Mouse (Mus musculus): ENCODE measurements at regions not wholly inside any gene's neighbourhood (a gene's known extent, or its start where the extent isn't known, plus 50 kb on each side); places are given as distances from the start of the nearest gene placed in this dataset.

DNA sequence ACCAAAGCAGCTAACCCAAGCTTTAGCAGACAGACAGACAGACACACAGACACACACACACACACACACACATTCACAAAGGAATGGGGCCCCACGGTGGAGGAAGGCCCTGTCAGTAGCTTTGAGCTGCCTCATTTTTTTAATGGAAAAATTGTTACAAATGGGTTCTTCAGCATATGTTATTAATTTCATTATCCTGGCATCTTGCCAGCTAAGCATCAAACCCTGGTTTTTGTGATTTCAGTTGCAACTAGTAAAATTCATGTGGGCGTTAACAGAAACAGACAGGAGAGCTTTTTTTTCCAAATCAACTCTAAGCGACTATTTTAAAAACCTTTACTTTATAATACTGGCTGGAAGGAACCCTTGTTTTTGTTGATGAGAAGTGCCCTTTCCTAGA lies 138.4 kb upstream of the Eya4 start:
- WGBS: 71% methylated on average over 3 of the region's 3 CpGs
- peak; percentile 15 for DNase-seq (ENCODE audit: low spot score)
- Histone ChIP-seq H3K27ac (ENCODE audit: low read depth, low read length) (no peak overlapping the region), H3K4me2 (replicated peaks; ENCODE audit: low read depth, low read length) (no peak overlapping the region), H3K36me3 (ENCODE audit: control insufficient read depth, insufficient read depth, low read length) (no peaks in the 10 kb centered on the region), H3K4me1 (replicated peaks; ENCODE audit: control insufficient read depth, insufficient read depth, low read length) (no peaks in the 10 kb centered on the region), H3K9me3 (ENCODE audit: control insufficient read depth, low read length) (no peaks in the 10 kb centered on the region), H3K4me3 (ENCODE audit: low read depth, low read length) (no peak overlapping the region), H3K9ac (ENCODE audit: low read depth, low read length) (no peak overlapping the region), H3K27me3 (ENCODE audit: control insufficient read depth, insufficient read depth, low read length) (no peaks in the 10 kb centered on the region)
- no peak for ATAC-seq (ENCODE audit: low FRiP score)

DNA sequence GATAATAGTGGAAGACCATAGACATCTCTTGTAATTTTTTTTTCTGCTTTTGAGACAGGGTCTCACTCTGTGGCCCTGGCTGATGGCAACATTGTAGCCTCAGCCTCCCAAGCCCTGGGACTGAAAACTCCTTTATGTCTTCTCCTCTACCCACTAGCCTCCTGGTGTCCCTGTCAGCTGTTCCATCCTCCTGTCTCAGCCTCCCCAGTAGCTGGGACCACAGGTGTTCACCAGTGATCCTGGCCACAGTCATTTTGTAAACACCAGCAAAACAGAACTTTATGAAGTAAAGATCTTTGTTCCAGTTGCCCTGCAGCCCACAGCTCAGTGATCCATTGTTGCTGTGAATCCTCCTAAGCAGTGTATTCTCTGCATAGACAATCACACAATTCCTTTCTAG lies 129.9 kb upstream of the Eya4 start:
- Histone ChIP-seq H3K4me2 (replicated peaks; ENCODE audit: low read depth, low read length) (no peak overlapping the region), H3K27ac (ENCODE audit: low read depth, low read length) (no peak overlapping the region), H3K9ac (ENCODE audit: low read depth, low read length) (no peak overlapping the region), H3K27me3 (ENCODE audit: control insufficient read depth, insufficient read depth, low read length) (no peaks in the 10 kb centered on the region), H3K36me3 (ENCODE audit: control insufficient read depth, insufficient read depth, low read length) (no peaks in the 10 kb centered on the region), H3K9me3 (ENCODE audit: control insufficient read depth, low read length) (no peaks in the 10 kb centered on the region), H3K4me3 (ENCODE audit: low read depth, low read length) (no peak overlapping the region), H3K4me1 (replicated peaks; ENCODE audit: control insufficient read depth, insufficient read depth, low read length) (no peaks in the 10 kb centered on the region)
- ATAC-seq (ENCODE audit: low FRiP score): no peak
- no peak for DNase-seq (ENCODE audit: low spot score)

DNA sequence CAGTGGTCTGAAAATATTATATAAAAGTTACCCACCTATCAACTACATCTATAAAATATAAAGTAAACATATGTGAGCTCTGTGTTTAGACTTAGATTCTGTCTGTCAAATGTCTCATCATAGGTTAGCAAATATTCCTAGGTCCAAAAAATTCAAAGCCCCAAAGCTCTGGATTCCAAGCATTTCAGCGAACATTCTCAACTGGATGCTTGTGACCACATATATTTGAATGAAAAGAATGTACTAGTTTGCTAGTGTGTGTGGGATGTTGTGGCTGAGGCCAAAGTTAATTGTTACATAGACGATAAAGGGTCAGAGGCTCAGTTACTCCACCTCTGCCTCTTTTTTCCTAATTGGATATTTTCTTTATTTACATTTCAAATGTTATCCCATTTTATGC lies 128.3 kb upstream of the Eya4 start:
- no peak for ATAC-seq (ENCODE audit: low FRiP score)
- H3K4me2 ChIP-seq (replicated peaks; ENCODE audit: low read depth, low read length): no peak overlapping the region
- no peak overlapping the region for H3K4me3 ChIP-seq (ENCODE audit: low read depth, low read length)
- DNase-seq (ENCODE audit: low spot score): no peak
- 92% methylated on average over 2 of the region's 2 CpGs for WGBS
- no peaks in the 10 kb centered on the region for H3K9me3 ChIP-seq (ENCODE audit: control insufficient read depth, low read length)
- H3K4me1 ChIP-seq (replicated peaks; ENCODE audit: control insufficient read depth, insufficient read depth, low read length): no peaks in the 10 kb centered on the region
- no peak overlapping the region for H3K9ac ChIP-seq (ENCODE audit: low read depth, low read length)
- H3K27ac ChIP-seq (ENCODE audit: low read depth, low read length): no peak overlapping the region
- no peaks in the 10 kb centered on the region for H3K36me3 ChIP-seq (ENCODE audit: control insufficient read depth, insufficient read depth, low read length)
- no peaks in the 10 kb centered on the region for H3K27me3 ChIP-seq (ENCODE audit: control insufficient read depth, insufficient read depth, low read length)

DNA sequence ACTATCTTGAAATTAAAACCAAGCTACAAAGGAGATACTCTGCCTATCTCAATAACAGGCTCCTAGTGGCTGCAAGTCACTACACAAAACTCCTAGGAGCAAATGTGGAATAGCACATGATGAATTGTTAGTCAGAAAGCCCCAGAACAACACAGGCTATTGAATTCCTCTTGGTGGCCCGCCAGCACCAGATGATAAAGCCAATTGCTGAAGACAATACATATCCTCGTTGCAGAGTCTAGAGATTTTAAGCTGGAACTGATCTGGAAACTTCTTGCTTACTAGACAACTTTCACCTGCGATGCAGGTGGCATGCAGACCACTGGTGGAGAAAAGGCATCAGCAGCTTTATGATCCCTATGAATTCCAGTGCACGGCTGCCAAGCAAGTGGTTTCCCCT lies 126.5 kb upstream of the Eya4 start:
- Histone ChIP-seq H3K4me2 (replicated peaks; ENCODE audit: low read depth, low read length) (no peak overlapping the region), H3K27ac (ENCODE audit: low read depth, low read length) (no peak overlapping the region), H3K27me3 (ENCODE audit: control insufficient read depth, insufficient read depth, low read length) (no peaks in the 10 kb centered on the region), H3K36me3 (ENCODE audit: control insufficient read depth, insufficient read depth, low read length) (no peaks in the 10 kb centered on the region), H3K4me1 (replicated peaks; ENCODE audit: control insufficient read depth, insufficient read depth, low read length) (no peaks in the 10 kb centered on the region), H3K9me3 (ENCODE audit: control insufficient read depth, low read length) (no peaks in the 10 kb centered on the region), H3K4me3 (ENCODE audit: low read depth, low read length) (no peak overlapping the region), H3K9ac (ENCODE audit: low read depth, low read length) (no peak overlapping the region)
- DNase-seq (ENCODE audit: low spot score) (no peak), ATAC-seq (ENCODE audit: low FRiP score) (no peak)
- WGBS: 83% methylated on average over 4 of the region's 4 CpGs

DNA sequence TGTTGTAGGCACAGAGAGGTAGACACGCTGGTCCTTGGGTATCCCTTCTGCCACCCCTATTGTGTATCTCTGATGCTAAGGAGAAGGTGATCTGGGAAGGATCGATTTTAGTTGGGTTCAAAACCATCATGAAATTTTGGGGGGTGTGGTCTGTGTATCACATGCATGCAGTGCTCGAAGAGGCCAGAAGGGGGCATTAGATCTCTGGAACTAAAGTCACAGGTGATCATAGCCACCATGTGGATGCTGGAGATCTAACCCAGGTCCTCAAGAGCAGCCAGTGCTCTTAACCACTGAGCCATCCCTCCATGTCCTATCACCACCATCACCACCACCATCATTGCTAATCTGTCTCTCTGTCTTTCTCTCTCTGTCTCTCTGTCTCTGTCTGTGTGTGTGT lies 100.4 kb upstream of the Eya4 start:
- 87% methylated on average over 3 of the region's 3 CpGs for WGBS
- ATAC-seq (ENCODE audit: low FRiP score) (no peak), DNase-seq (ENCODE audit: low spot score) (no peak)
- no peaks in the 10 kb centered on the region for H3K9me3 ChIP-seq (ENCODE audit: control insufficient read depth, low read length)
- H3K4me1 ChIP-seq (replicated peaks; ENCODE audit: control insufficient read depth, insufficient read depth, low read length): no peaks in the 10 kb centered on the region
- H3K36me3 ChIP-seq (ENCODE audit: control insufficient read depth, insufficient read depth, low read length): no peaks in the 10 kb centered on the region
- H3K9ac ChIP-seq (ENCODE audit: low read depth, low read length): no peak overlapping the region
- H3K4me2 ChIP-seq (replicated peaks; ENCODE audit: low read depth, low read length): no peak overlapping the region
- no peaks in the 10 kb centered on the region for H3K27me3 ChIP-seq (ENCODE audit: control insufficient read depth, insufficient read depth, low read length)
- no peak overlapping the region for H3K4me3 ChIP-seq (ENCODE audit: low read depth, low read length)
- H3K27ac ChIP-seq (ENCODE audit: low read depth, low read length): no peak overlapping the region

DNA sequence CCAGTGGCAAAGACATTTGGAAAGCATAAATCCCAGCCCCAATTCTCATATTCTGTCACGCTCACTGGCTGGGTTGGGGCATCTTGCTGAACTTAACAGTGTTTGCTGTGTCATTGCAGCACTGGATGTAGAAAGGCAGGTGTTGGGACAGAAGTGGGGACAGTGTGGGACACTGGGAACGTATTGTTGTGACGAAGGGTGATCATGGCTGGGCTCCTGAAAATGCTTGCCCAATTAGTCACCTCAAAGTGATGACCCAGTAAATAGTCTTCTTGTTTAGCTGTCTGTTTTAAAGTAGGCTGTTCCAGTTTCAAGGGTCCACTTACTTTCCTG lies 100.0 kb upstream of the Eya4 start:
- Histone ChIP-seq H3K9ac (ENCODE audit: low read depth, low read length) (no peak overlapping the region), H3K4me1 (replicated peaks; ENCODE audit: control insufficient read depth, insufficient read depth, low read length) (no peaks in the 10 kb centered on the region), H3K9me3 (ENCODE audit: control insufficient read depth, low read length) (no peaks in the 10 kb centered on the region), H3K27me3 (ENCODE audit: control insufficient read depth, insufficient read depth, low read length) (no peaks in the 10 kb centered on the region), H3K36me3 (ENCODE audit: control insufficient read depth, insufficient read depth, low read length) (no peaks in the 10 kb centered on the region), H3K4me3 (ENCODE audit: low read depth, low read length) (no peak overlapping the region), H3K4me2 (replicated peaks; ENCODE audit: low read depth, low read length) (no peak overlapping the region), H3K27ac (ENCODE audit: low read depth, low read length) (no peak overlapping the region)
- DNase-seq (ENCODE audit: low spot score): no peak
- no peak for ATAC-seq (ENCODE audit: low FRiP score)
- WGBS: 89% methylated on average over 3 of the region's 3 CpGs

DNA sequence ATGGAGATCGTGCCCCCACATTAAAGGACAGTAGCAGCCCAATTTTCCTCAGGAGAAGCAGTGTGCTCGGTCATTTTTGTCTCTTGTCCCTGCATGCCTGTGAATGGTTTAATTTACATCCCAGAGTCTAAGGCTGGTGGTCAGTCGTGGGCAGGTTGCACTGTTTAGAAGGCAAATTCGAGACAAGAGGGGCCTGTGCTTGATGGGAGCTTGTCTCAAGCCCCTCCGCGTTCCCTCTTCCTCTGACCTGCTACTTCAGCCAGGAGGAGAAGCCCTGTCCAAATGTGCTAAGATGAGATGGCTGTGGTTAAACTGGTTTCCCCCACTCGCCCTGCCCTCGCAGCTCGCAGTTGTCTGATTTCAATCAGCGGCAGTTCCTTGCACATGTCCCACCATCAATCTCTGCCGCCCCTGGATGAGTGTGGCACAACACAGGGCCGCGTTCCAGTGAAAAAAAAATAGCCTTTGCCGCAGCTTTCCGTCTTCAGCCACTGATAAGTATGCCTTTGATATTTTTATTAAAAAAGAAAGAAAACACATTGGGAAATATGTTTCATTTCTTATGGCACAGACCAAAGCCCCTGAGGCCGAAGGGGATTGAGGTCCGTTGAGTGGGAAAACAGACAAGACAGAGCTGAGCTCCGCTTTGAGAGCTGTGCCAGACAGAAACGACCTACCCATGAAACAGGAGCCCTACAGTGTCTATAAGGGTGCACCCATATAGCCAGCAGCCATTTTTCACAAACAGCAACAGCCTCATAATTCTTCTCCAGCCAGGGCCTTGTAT lies 99.5 kb upstream of the Eya4 start:
- DNase-seq (ENCODE audit: low spot score): peak; percentile 16
- Histone ChIP-seq H3K36me3 (ENCODE audit: control insufficient read depth, insufficient read depth, low read length) (no peaks in the 10 kb centered on the region), H3K4me3 (ENCODE audit: low read depth, low read length) (no peak overlapping the region), H3K27me3 (ENCODE audit: control insufficient read depth, insufficient read depth, low read length) (no peaks in the 10 kb centered on the region), H3K27ac (ENCODE audit: low read depth, low read length) (peak overlapping the region; percentile 1; the same call in 1 of the 2 replicates), H3K9ac (ENCODE audit: low read depth, low read length) (no peak overlapping the region), H3K4me2 (replicated peaks; ENCODE audit: low read depth, low read length) (no peak overlapping the region; the same call in 1 of the 2 replicates), H3K9me3 (ENCODE audit: control insufficient read depth, low read length) (no peaks in the 10 kb centered on the region), H3K4me1 (replicated peaks; ENCODE audit: control insufficient read depth, insufficient read depth, low read length) (no peaks in the 10 kb centered on the region)
- peak; percentile 50 for ATAC-seq (ENCODE audit: low FRiP score)
- WGBS: 64% methylated on average over 19 of the region's 19 CpGs

DNA sequence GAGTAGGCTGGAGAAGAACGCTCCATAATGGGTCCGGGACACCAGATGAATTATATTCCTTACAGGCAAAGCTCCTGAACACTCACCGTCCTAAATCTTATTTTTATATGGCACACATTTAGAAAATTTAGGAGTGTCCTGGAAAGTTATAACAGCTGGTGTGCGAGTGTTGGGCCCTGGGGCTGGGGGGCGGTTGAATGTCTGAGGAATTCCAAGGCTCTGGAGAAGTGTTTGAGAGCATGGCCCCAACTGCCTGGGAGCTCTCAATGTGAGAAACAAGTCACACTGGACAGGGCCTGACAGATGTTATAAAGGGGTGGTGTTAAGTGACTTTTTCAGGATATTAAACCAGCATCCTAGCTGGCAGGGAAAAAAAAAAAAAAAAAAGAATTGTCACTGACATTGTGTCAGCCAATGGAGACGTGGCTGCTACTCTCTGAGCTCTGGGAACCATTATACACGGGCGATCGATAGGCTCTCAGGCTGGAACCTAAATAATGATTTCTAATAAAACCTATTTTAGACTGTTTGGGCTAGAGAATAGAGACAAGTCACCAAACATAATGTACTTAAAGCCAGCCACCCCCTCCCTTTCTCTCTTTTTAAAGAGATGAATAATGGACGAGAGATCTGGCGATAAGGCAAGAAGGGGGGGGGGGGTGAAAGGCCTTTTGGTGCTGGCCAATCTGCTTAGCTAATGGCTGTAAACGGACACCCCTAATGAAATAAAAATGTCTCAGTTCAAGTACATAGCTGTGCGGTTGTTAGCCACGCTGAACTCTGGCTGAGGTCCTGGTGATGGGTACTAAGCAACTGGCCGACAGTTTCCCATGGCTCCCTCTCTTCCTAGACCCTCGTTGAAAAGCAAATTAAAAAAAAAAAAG lies 98.6 kb upstream of the Eya4 start:
- Histone ChIP-seq H3K4me3 (ENCODE audit: low read depth, low read length) (no peak overlapping the region), H3K27me3 (ENCODE audit: control insufficient read depth, insufficient read depth, low read length) (no peaks in the 10 kb centered on the region), H3K27ac (ENCODE audit: low read depth, low read length) (no peak overlapping the region; the same call in 1 of the 2 replicates), H3K9me3 (ENCODE audit: control insufficient read depth, low read length) (no peaks in the 10 kb centered on the region), H3K4me1 (replicated peaks; ENCODE audit: control insufficient read depth, insufficient read depth, low read length) (no peaks in the 10 kb centered on the region), H3K9ac (ENCODE audit: low read depth, low read length) (no peak overlapping the region), H3K36me3 (ENCODE audit: control insufficient read depth, insufficient read depth, low read length) (no peaks in the 10 kb centered on the region), H3K4me2 (replicated peaks; ENCODE audit: low read depth, low read length) (peak overlapping the region; percentile 19; the same call in 1 of the 2 replicates)
- ATAC-seq (ENCODE audit: low FRiP score): peak; percentile 84
- DNase-seq (ENCODE audit: low spot score): peak; percentile 26
- WGBS: 49% methylated on average over 16 of the region's 16 CpGs

DNA sequence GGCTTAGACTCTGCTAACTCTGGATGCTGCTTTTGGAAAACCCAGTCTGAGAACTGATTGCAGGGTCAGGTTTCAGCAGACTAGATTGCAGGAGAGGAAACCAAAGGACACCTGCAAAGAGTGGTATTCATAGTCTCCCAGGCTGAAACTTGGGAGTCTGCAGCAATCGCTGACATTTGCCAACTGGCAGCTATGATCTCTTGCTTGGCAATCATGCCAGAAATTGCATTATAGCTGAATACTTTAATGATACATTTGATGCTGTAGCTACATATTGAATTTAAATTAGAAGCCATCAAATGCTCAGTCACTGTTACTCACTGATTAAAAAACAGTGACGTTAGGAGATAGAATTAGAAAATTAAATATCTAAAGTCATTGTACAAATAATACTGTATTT lies 79.8 kb upstream of the Eya4 start:
- H3K27me3 ChIP-seq (ENCODE audit: control insufficient read depth, insufficient read depth, low read length): no peaks in the 10 kb centered on the region
- ATAC-seq (ENCODE audit: low FRiP score) (no peak), DNase-seq (ENCODE audit: low spot score) (no peak)
- H3K4me1 ChIP-seq (replicated peaks; ENCODE audit: control insufficient read depth, insufficient read depth, low read length): no peaks in the 10 kb centered on the region
- no peak overlapping the region for H3K4me3 ChIP-seq (ENCODE audit: low read depth, low read length)
- no peaks in the 10 kb centered on the region for H3K36me3 ChIP-seq (ENCODE audit: control insufficient read depth, insufficient read depth, low read length)
- H3K4me2 ChIP-seq (replicated peaks; ENCODE audit: low read depth, low read length): no peak overlapping the region
- no peak overlapping the region for H3K9ac ChIP-seq (ENCODE audit: low read depth, low read length)
- no peaks in the 10 kb centered on the region for H3K9me3 ChIP-seq (ENCODE audit: control insufficient read depth, low read length)
- H3K27ac ChIP-seq (ENCODE audit: low read depth, low read length): no peak overlapping the region
- 72% methylated on average over 2 of the region's 2 CpGs for WGBS

Data from hindbrain, embryonic 11.5 days (tissue).